Mouse (Mus musculus): ENCODE results near the gene Esr2. TPM values are rescaled to one million over a fixed set of nuclear protein-coding genes. Genes with fewer than 3 reads are reported as not detected.

The Esr2 gene
- polyA plus RNA-seq, 1 experiment = 0.07 TPM

- DNase-seq = peak; percentile 86 to 88
- no peak overlapping the region for H3K27ac ChIP-seq (ENCODE audit: insufficient read depth, low read length)
These were observed 19.1 kb upstream of the Esr2 start for GRCm38 (mm10) chr12:76195912-76196708.

GRCm38 (mm10) chr12:76194526-76194925, 17.5 kb upstream of the Esr2 start:
- H3K27me3 ChIP-seq (ENCODE audit: control insufficient read depth, insufficient read depth, low read length) = no peaks in the 10 kb centered on the region
- H3K4me3 ChIP-seq (replicated peaks; ENCODE audit: insufficient read depth, low read depth, low read length) = no peak overlapping the region
- TF ChIP-seq CTCF (IDR thresholded peaks at IDR 0.05; ENCODE audit: borderline replicate concordance, insufficient read depth, low read depth, low read length) = no peak
- TF ChIP-seq POLR2A (IDR thresholded peaks at IDR 0.05; ENCODE audit: borderline replicate concordance, insufficient read depth, low read length) = no peak
- DNase-seq = no peak
- H3K27ac ChIP-seq (ENCODE audit: insufficient read depth, low read length) = no peak overlapping the region
- 63% methylated on average over 3 of the region's 3 CpGs for WGBS
- H3K4me1 ChIP-seq (ENCODE audit: control insufficient read depth, insufficient read depth, low read length) = 0 out of 2 replicates have a peak, but pooled peaks cover 2% of the 10 kb centered on the region

More at GRCm38 (mm10) chr12:76195912-76196708, 19.1 kb upstream of the Esr2 start:
- Histone ChIP-seq H3K4me3 (replicated peaks; ENCODE audit: insufficient read depth, low read depth, low read length) (peak overlapping the region; percentile 57), H3K27me3 (ENCODE audit: control insufficient read depth, insufficient read depth, low read length) (no peaks in the 10 kb centered on the region), H3K4me1 (ENCODE audit: control insufficient read depth, insufficient read depth, low read length) (0 out of 2 replicates have a peak, but pooled peaks cover 2% of the 10 kb centered on the region)
- WGBS = under 1% methylated on average over 22 of the region's 22 CpGs
- TF ChIP-seq POLR2A (IDR thresholded peaks at IDR 0.05; ENCODE audit: borderline replicate concordance, insufficient read depth, low read length) (no peak), CTCF (IDR thresholded peaks at IDR 0.05; ENCODE audit: borderline replicate concordance, insufficient read depth, low read depth, low read length) (no peak)

- no peak overlapping the region for H3K27ac ChIP-seq (ENCODE audit: insufficient read depth, low read length)
- H3K4me1 ChIP-seq (ENCODE audit: control insufficient read depth, insufficient read depth, low read length) = no peaks in the 10 kb centered on the region
- H3K27me3 ChIP-seq (ENCODE audit: control insufficient read depth, insufficient read depth, low read length) = no peaks in the 10 kb centered on the region
- WGBS = 38% methylated on average over 11 of the region's 11 CpGs
- DNase-seq = peak; percentile 29 to 56
- TF ChIP-seq POLR2A (IDR thresholded peaks at IDR 0.05; ENCODE audit: borderline replicate concordance, insufficient read depth, low read length) (no peak), CTCF (IDR thresholded peaks at IDR 0.05; ENCODE audit: borderline replicate concordance, insufficient read depth, low read depth, low read length) (peak; percentile 65; the same call in 1 of the 2 replicates)
- no peak overlapping the region for H3K4me3 ChIP-seq (replicated peaks; ENCODE audit: insufficient read depth, low read depth, low read length)
These were observed 13.9 kb upstream of the Esr2 start for GRCm38 (mm10) chr12:76190940-76191339.

GRCm38 (mm10) chr12:76187849-76188248, 10.8 kb upstream of the Esr2 start:
- no peaks in the 10 kb centered on the region for H3K4me1 ChIP-seq (ENCODE audit: control insufficient read depth, insufficient read depth, low read length)
- DNase-seq = peak; percentile 41 to 52
- 36% methylated on average over 8 of the region's 8 CpGs for whole genome bisulfite sequencing
- H3K27ac ChIP-seq (ENCODE audit: insufficient read depth, low read length) = no peak overlapping the region
- no peaks in the 10 kb centered on the region for H3K27me3 ChIP-seq (ENCODE audit: control insufficient read depth, insufficient read depth, low read length)
- H3K4me3 ChIP-seq (replicated peaks; ENCODE audit: insufficient read depth, low read depth, low read length) = no peak overlapping the region
- TF ChIP-seq CTCF (IDR thresholded peaks at IDR 0.05; ENCODE audit: borderline replicate concordance, insufficient read depth, low read depth, low read length) (peak; percentile 71), POLR2A (IDR thresholded peaks at IDR 0.05; ENCODE audit: borderline replicate concordance, insufficient read depth, low read length) (no peak)

GRCm38 (mm10) chr12:76186473-76186872, 9.4 kb upstream of the Esr2 start:
- TF ChIP-seq POLR2A (IDR thresholded peaks at IDR 0.05; ENCODE audit: borderline replicate concordance, insufficient read depth, low read length) (no peak), CTCF (IDR thresholded peaks at IDR 0.05; ENCODE audit: borderline replicate concordance, insufficient read depth, low read depth, low read length) (no peak)
- no peaks in the 10 kb centered on the region for H3K4me1 ChIP-seq (ENCODE audit: control insufficient read depth, insufficient read depth, low read length)
- WGBS = 96% methylated on average over 1 of the region's 1 CpGs
- no peak overlapping the region for H3K27ac ChIP-seq (ENCODE audit: insufficient read depth, low read length)
- H3K27me3 ChIP-seq (ENCODE audit: control insufficient read depth, insufficient read depth, low read length) = no peaks in the 10 kb centered on the region
- no peak for DNase-seq
- no peak overlapping the region for H3K4me3 ChIP-seq (replicated peaks; ENCODE audit: insufficient read depth, low read depth, low read length)

- Histone ChIP-seq H3K27me3 (ENCODE audit: control insufficient read depth, insufficient read depth, low read length) (no peaks in the 10 kb centered on the region), H3K27ac (ENCODE audit: insufficient read depth, low read length) (no peak overlapping the region), H3K4me1 (ENCODE audit: control insufficient read depth, insufficient read depth, low read length) (no peaks in the 10 kb centered on the region), H3K4me3 (replicated peaks; ENCODE audit: insufficient read depth, low read depth, low read length) (no peak overlapping the region)
- DNase-seq = no peak
- 83% methylated on average over 10 of the region's 10 CpGs for WGBS
- TF ChIP-seq POLR2A (IDR thresholded peaks at IDR 0.05; ENCODE audit: borderline replicate concordance, insufficient read depth, low read length) = no peak
- TF ChIP-seq CTCF (IDR thresholded peaks at IDR 0.05; ENCODE audit: borderline replicate concordance, insufficient read depth, low read depth, low read length) = no peak
These were observed 8.2 kb upstream of the Esr2 start for GRCm38 (mm10) chr12:76185167-76185816.

GRCm38 (mm10) chr12:76184271-76184670, 7.2 kb upstream of the Esr2 start:
- TF ChIP-seq POLR2A (IDR thresholded peaks at IDR 0.05; ENCODE audit: borderline replicate concordance, insufficient read depth, low read length) (no peak), CTCF (IDR thresholded peaks at IDR 0.05; ENCODE audit: borderline replicate concordance, insufficient read depth, low read depth, low read length) (no peak)
- DNase-seq = no peak
- 83% methylated on average over 6 of the region's 6 CpGs for WGBS
- Histone ChIP-seq H3K27ac (ENCODE audit: insufficient read depth, low read length) (no peak overlapping the region), H3K4me3 (replicated peaks; ENCODE audit: insufficient read depth, low read depth, low read length) (no peak overlapping the region), H3K4me1 (ENCODE audit: control insufficient read depth, insufficient read depth, low read length) (no peaks in the 10 kb centered on the region), H3K27me3 (ENCODE audit: control insufficient read depth, insufficient read depth, low read length) (no peaks in the 10 kb centered on the region)

Data from cerebellum, adult 2 months (tissue).